Mouse (Mus musculus) neutrophil, adult 5-6 weeks (primary cell): ENCODE results near the gene Vps29. TPM values are rescaled to one million over a fixed set of nuclear protein-coding genes. Genes with fewer than 3 reads are reported as not detected.
A peak's percentile ranks its signal among the peaks of the same experiment; 100 is the strongest.
"Not testable (repeated sequence)": the region's sequence is repeated elsewhere in the genome, so short reads cannot be mapped to it uniquely, and the experiment has no call there.

ENCODE experiments used
- ATAC-seq: fragments of 151-379, 151-347 bp; 2 replicates; pipeline ENCODE4 v1.8.0; 2017; ENCODE audit warnings: mild to moderate bottlenecking, moderate TSS enrichment; ENCODE audit not compliant: insufficient number of reproducible peaks, poor library complexity, low FRiP score, severe bottlenecking; ENCODE audit errors: extremely low read depth
- total RNA-seq: library from RNA; stranded (forward); fragments of 200-1000 nt; gene quantifications from 2 replicates; pipeline ENCODE4 v1.2.3, GENCODE M21; 2017

Gene Vps29
- total RNA-seq, result 45.1 and 60.3 TPM in 2 replicates

DNA sequence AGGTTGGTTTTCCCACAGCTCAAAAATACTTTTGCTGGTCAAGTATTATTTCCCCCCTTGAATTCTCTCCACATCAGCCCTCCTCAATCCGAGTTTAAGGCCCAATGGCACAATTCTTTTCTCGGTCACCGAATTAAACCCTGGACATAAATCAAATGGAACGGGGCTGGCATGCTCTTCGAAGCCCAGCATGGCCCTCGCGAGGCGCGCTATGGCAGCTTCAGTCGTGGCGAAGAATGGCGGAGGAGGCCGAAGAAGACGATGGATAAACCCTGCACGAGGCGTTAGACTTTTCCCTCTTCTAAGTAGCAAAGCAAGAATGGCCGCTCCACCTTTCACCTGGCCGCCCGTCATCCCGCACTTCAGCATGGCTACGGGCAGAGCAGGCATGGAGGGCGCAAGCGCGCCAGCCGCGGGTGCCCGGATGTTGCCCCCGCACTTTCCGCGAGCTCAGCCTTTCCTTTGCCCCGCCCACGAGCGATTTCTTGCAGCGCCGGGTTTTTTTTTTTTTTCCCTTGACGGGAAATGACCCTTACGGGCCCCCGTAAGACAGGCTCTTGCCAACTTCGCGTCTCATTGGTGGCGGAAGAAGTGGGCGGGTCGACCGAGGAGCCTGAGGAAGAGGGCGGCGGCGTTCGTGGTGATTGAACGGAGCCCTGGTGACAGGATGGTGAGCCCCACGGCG, at the start of gene Vps29, which contains the start of gene Rad9b:
Gene Vps29 (plus strand): TSS at position 563 of the 685 bp plus-strand sequence.
Gene Rad9b (minus strand): TSS at position 427 of the 685 bp plus-strand sequence.
- peak; percentile 97 for ATAC-seq

DNA sequence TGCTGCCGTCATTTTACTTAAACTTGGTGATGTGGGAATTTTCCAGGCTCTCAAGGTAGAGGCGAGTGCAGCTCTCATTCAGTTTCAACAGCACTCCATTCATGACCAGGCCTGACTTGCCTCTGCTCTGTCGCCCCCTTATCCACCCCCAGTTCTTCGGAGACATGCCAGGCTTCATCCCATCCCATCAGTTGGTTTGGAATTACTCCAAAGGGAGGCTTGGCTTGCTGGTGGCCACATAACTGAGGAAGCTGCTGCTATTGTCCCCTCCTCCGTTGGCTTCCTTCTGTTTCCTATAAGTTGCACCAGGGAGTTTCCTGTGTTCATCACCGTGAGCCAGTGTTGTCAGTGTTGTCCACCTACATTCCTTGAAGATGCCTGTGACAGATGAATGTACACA, 49.6 kb upstream of the Vps29 start:
- ATAC-seq, result no peak

DNA sequence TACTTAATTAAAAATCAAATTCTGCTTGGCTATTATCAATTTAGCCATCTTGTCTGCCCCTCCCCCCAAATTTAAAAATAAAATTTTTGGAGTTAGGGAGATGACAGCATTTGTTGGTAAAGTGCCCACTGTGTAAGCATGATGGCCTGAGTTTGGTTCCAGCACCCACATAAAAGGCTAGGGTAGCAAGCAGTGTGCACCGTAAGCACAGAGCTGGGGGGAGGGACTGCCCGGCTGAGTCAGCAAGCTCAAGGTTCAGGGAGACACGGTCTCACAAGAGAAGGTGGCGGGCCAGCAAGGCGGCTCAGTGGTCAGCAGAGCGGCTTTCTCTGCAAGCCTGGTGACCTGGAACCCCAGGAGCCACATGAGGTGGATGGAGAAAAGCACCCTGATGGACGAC, 48.7 kb upstream of the Vps29 start:
- ATAC-seq, result no peak

DNA sequence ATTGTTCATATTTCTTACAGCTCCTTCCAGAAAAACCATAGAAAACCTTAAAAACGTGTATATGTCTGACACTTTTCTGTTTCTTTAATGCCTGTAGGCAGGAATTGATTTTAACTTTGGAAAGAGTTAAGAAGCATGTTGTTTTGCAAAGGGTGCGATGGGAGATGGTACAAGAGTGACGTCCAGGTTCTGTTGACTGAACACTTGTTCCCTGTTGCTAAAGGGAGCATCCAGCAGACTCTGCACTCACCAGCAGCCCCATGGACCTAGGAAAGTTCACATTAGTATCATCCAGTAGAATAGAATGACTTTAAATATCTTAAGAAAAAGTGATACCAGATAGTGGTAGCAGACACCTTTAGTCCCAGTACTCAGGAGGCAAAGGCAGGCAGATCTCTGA, 47.6 kb upstream of the Vps29 start:
- no peak for ATAC-seq

DNA sequence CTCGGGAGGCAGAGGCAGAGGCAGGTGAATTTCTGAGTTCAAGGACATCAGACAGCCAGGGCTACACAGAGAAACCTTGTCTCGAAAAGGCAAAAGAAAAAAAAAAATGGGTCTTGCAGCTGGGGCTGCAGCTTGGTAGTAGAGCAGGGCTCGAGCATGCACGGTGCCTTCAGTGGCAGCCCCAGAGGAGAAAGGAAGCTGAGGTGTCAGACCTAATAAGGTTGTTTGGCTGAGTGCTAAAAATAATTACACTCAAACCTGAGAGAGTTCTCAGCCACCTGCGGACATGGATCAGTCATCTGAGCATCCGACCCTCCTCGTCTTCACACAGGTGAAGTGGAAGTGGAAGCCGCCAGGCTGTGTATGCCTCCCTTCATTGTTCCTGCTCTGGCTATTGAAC, 43.5 kb upstream of the Vps29 start:
- peak; percentile 16; the same call in 1 of the 2 replicates for ATAC-seq

DNA sequence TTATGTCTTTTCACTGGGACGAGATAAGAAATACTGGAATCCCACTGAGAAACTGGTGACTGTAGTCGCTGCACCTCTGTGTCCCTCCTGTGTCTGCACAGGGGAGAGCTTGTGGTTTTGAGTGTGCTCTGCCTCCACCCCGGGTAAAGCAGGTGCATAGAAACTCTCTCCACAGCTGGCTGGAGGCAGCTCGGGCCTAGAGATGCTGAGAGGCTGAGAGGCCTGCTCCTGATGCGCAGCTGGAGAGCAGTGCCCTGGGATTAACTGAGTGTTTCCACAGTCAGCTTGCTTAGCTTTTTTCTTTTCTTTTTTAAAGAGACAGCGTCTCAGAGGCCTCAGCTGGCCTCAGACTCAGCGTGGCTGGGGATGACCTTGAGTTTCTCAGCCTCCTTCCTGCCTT, 42.5 kb upstream of the Vps29 start:
- ATAC-seq, result no peak

DNA sequence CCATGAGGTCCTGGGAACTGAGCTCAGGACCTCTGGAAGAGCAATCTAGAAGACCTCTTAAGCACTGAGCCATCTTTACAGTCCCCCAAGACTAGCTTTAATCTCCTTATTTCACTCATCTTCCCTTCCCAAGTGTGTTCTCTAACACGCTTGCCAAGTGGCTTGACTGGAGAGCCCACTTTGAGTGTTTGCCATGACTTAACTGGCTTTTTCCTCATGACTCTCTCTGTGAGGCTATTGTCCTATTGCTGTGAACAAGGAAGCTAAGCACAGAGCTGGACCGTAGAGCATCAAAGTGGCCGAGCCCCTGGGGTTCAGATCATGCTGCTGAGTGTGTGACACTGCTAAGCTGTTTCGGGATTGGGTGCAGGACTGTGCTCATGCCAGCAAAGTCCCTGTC, 41.8 kb upstream of the Vps29 start:
- no peak for ATAC-seq

DNA sequence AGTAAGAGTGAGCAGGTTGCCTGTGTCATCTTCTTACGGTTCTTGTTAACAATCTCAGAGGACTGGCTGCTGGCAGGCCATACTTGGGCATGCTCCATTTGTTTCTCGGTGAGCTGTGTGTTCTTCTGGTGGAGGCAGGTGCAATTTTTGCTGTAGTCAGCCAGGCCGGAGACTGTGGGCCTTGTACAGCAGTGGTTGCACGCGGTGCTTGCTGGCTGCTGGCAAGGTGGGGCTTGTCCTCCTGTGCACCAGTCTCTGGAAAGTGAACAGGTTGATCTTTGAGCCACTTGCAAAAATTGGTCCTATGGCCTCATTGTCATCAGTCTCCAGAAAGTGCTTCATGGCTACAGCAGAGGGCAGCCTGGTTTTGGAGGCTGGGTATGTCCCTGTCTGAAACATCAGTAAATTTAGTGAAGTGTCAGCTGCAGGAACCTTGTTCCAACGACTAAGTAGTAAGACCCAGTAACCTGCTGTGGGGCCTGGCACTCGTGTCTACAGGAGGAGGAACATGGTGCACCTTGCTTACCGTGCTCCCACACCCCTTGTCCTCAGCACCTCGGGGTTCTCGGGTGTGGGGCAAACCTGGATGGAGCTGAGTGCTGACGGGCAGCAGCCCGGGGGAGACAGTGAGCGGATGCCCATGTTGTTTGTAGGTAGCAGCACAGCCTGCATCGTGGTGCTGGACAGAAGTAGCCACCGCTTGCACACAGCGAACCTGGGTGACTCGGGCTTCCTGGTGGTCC, 41.1 kb upstream of the Vps29 start:
- ATAC-seq, result no peak

DNA sequence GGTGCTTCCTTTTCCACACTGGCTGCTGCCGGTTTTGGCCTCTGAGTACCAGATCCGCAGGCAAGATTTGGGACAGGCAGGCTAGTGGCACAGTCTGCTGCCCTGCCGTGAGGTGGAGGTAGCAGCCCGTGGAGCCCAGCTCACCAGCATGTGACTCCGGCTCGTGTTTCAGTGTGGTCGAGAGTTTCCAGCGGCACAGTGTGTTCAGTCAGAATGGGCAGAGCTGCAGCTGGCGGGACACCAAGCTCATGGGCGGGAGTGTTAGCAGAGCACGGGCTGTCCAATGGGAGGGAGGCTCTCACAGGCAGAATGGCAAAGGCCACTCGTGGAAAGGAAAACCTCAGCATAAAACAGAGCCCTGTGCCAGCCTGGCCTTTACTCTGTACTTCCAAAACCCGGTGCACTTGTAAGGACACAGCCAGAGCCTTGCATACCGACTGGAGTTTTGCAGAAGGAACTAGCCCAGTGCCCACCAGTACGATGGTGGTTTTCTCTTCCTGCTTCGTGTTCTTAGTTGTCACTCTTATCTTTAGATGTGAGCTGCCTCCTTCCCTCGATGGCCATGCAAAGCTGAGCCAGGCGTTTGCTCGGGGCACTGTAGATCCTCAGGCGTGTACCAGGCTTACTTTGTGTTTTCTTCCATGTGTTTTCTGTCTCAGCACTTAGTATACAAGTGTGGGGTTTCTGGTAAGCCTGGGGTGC, 39.1 kb upstream of the Vps29 start:
- peak; percentile 28; the same call in 1 of the 2 replicates for ATAC-seq

DNA sequence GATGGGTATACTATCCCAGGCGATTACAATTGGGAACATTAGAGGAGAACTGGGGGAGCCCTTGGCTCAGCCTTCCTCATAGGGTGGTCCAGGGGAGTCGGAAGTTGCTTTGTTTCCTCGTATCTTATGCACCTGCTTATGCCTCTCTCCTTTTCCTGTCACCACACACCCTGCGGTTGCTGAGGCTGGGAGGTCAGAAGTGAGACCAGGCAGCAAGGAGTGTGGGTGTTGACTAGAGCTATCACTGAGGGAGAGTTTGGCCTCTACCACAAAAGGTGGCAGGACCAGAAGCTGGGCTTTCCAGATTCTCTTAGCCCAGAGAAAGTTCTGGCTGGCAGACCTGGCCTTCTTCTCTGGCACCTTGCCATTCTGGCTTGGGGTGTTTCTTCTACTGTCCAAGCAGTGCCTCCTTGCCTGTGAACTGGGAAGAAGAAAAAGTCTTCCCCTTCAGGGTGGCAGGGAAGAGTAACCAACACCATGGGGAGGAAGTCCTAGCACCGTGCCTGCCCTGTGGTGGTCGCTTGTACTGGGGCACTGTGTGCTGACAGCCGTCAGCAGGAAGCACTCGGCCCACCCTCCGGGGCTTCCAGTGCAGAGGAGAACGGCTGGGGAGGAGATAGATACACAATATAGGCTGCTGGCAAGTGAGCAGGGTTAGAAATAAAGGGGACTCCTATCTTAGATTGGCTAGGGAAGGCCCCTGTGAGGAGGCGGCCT, 36.7 kb upstream of the Vps29 start:
- no peak for ATAC-seq

DNA sequence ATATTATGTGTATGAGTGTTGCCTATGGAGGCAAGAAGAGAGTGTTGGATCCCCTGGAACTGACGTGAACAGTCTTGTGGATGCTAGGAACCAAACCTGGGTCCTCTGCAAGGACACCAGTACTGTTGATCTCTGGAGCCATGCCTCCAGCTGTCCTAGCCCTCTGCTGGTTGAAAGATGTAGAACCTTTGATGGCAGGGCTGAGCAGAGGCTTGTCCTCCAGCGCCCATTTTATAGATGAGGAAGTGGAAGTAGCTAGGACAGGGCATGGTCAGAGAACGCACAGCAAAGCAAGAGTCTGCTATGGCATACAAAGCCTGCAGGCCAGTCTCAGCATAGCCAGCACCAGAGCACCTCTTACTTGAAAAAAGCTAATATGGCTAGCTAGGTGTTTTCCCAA, 36.1 kb upstream of the Vps29 start:
- ATAC-seq, result peak; percentile 92

DNA sequence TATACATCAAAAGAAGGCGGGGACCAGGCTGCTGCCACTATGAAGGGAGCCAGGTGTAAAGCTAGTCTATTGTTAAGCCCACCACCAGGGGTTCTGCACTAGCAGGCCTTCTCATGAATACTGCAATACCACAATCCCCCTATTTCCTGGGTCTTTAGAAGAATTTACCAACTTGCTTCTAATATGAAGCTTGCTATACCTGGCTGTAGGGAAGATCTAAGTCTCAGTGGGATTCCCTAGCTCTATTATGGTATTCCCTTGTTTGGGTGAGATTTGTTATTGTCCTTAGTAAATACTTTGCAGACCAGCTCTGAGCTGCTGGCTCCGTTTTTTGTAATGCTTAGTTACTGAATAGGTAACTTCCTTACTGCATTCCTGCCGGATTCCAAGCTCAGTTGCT, 35.2 kb upstream of the Vps29 start:
- ATAC-seq, result not testable (repeated sequence)

DNA sequence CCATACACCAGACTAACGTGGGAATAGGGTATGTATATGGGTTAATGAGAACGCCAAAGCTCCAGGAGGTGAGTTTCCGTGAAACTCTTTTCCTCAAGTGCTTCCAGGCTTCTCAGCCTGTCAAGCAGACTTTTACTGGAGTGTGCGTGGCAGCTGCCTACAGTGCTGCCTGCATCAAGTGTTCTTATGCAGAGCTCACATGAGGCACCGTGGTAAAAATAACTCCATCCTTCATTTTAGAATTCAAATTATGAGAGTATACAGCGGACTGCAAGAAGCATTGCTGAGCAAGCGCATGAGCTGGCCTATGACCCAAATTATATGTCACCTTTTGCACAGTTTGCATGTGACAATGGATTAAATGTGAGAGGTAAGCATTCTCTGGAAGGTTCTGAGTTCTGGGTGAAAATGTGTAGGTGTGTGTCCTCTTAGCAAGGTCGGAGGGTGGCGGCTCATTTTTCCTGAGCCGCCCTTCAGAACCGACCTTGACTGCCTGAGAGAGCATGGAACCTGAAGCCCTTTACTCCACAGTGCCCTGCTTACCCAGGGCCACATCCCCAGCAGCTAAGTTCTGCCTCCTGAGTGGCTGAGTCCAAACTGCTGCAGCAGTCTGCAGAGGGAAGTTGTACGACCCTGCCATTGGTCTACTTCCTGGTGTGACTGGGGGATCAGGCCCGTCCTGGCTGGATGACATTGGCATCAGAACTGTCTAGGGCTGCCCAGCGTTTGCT, 34.5 kb upstream of the Vps29 start:
- no peak for ATAC-seq

DNA sequence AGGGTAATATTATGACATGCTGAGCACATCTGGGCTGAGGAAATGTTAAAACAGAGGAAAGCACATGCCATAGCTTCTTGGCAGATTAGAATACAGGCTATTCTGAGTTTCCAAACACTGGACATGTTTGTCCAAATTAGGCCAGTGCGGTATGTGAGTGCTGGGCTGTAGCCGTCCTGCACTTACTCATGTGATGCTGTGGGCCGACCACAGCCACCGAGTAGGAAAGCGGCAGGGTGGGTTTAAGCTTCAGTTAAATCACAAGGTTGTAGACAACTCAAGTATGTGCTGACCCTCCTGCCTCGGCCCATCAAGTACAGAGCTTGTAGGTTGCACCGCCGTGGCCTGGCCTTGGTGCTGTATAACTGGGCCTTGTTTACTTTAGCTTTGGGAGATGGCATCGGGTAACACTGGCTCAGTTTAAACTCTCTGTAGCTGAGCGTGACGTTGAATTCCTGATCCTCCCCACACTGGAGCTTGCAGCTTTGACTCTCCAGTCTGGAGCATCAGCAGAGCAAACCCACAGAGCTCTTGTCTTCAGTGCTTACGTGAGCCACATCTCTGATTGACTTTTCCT, 33.9 kb upstream of the Vps29 start:
- no peak for ATAC-seq

DNA sequence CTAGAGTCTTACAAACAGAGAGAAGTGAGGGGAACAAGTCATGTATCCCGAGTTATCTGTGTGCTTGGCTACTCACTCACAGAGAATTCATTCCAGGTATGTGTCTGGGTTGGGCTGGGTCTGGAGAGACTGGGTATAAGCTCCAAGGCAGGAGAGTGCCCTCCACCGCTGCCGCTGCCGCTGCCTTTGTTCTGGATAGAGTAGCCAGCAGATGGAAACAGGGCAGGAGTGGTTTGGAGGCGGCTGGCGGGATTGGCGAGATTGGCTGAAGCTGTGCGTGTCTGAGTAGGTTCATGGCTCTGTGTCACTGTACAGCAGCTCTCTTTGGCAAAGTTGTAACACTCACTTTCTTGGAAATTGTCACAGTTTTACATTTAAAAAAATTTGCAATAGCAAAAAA, 30.6 kb upstream of the Vps29 start:
- ATAC-seq, result no peak

DNA sequence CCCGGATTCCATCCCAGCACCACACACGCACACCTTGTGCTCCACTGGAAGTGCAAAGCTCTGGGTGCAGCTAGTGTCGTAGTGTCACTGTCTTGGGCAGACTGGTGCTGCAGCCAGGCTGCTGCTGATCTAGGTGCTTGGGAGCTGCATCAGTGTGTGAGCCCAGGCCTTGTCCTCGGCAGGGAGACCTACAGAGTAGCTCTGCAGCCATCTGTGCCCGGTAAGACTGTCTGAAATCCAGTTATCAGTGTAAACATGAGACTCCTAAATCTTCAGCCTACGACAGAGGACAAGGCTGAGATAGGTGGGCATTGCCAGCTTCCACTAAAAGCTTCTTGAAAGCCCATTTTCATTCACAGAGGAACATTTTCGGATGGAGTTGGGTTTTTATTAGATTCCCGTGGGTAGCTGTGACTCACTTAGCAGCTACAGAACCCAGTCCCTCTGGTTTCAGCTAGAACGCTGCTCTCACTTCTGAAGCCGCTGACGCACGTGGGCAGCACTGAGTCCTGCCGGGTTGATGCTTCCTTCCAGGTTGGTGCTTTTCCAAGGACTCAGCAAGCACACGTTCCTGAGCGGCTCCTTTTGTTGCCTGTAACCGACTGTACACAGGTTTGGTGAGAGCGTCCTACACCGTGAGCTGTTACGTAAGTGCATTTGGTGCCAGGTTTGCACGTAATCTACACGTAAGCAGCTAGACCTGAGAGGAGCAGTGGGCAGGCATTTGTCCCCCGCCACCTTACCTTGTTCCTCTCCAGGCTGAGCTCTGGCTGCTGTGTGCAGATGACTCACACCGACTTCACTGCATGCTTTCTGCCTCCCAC, 29.3 kb upstream of the Vps29 start:
- ATAC-seq, result no peak

DNA sequence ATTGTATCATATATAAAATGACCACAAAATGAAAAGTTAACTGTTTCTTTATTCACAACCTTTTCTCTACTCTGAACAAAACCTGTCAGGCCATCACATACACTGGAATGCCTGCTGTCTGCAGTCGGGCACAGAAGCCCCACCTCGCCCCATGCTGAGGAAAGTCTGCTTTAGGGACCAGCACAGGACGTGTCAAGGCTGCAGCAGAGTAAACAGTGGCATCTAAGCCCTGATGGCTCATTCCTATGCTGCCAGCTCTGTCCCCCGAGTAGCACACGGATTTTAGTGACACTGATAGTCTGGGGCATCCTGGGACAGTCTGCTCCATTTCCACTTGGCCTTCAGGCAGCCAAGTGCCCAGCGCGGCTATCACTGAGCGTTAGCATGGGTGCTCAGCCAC, 28.7 kb upstream of the Vps29 start:
- no peak for ATAC-seq

DNA sequence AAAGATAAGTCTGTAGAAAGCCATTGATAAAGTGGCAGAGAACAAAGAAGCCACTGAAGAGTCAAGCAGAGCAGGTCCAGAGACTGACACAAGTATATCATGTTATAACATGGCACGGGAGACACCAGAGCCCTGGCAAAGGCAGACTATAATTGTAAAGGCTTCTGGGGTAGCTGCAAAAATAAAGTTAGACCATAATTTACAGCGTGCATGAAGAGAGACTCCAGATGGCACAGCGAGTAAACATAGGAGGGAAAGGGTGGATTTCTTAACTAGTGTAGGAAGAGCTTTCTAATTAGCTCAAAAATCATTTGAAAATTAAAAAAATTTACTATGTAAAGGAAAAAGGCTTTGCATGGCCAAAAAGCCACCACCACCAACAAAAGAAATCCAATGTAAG, 26.9 kb upstream of the Vps29 start:
- no peak for ATAC-seq
